22 mouse cellular contexts compared by ENCODE assay signal in the genomic region with DNA sequence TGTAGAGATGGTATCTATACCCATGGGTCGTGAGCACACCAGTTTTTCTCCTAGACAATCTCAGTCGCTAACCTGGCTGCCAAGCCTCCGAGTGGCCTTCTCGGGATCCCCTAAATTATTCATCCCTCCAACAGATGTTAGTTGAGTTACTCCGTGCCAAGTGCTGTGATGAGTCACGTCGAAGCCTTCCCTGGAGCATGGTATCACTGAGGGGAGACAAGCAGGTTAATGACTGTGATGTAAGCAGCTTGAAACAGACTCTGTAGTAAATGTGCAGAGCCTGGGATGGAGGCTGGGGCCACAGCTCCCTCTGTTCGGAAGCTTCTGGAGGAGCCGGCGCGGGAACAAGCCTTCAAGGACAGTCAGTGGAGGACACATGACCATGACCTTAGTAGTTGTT. TPM values are rescaled to one million over a fixed set of nuclear protein-coding genes. Genes with fewer than 3 reads are reported as not detected.
DNase-seq lines count a peak whose midpoint lies in the region; TF ChIP-seq lines count a peak whose summit lies in the region.
"Had no signal": no experiment of that assay in that cellular context is flagged by ENCODE, and none has a peak within 500 bp of the region (broad histone marks: within the 10 kb centered on the region; RNA-seq: fewer than 3 reads in every experiment).

No protein-coding gene starts in this region.

- no peak overlapping the region for H3K4me3 ChIP-seq in C2C12 (ENCODE audit: insufficient read depth, poor library complexity, severe bottlenecking)
- H3K4me3 ChIP-seq in lung, adult 2 months (replicated peaks; ENCODE audit: extremely low read depth, low read depth, low read length), result no peak overlapping the region
- H3K4me3 ChIP-seq: embryonic facial prominence, embryonic 15.5 days; heart, embryonic 13.5 days; hindbrain, embryonic 15.5 days; intestine, embryonic 15.5 days; limb, embryonic 15.5 days; liver, embryonic 15.5 days; midbrain, embryonic 12.5 days had no signal

- H3K36me3 ChIP-seq in C2C12 (ENCODE audit: control insufficient read depth, insufficient read depth), result no peaks in the 10 kb centered on the region
- H3K36me3 ChIP-seq: embryonic facial prominence, embryonic 15.5 days; heart, embryonic 13.5 days; hindbrain, embryonic 15.5 days; intestine, embryonic 15.5 days; limb, embryonic 15.5 days; liver, embryonic 15.5 days; midbrain, embryonic 12.5 days had no signal

- TF ChIP-seq POLR2A in lung, adult 2 months (IDR thresholded peaks at IDR 0.05; ENCODE audit: borderline replicate concordance, extremely low read depth, low read depth, low read length), result no peak

- H3K27me3 ChIP-seq in C2C12 (ENCODE audit: control insufficient read depth, insufficient read depth, insufficient read length), result no peaks in the 10 kb centered on the region
- H3K27me3 ChIP-seq: embryonic facial prominence, embryonic 15.5 days; heart, embryonic 13.5 days; hindbrain, embryonic 15.5 days; intestine, embryonic 15.5 days; limb, embryonic 15.5 days; liver, embryonic 15.5 days; midbrain, embryonic 12.5 days had no signal

- intact Hi-C loops in left cerebral cortex, postnatal 25 days (cut with DNase I), result no loop called here
- intact Hi-C loops in left cerebral cortex, postnatal 4 days (cut with DNase I), result no loop called here

- no peaks in the 10 kb centered on the region for H3K79me3 ChIP-seq in C2C12 (ENCODE audit: low read depth)

- peak; percentile 13 to 69 for DNase-seq in left cerebral cortex, postnatal 25 days (ENCODE audit: low spot score in 2 of 2)
- no peak for DNase-seq in left cerebral cortex, postnatal 4 days
- DNase-seq in 3134 (ENCODE audit: extremely low read depth, insufficient read length, low spot score), result peak; percentile 67
- DNase-seq in adrenal gland, postnatal 14 days, result peak; percentile 78
- DNase-seq in lung, adult 2 months, result no peak
- DNase-seq in spleen, postnatal 36 days (ENCODE audit: low spot score in 2 of 2), result no peak
- DNase-seq: cerebellum, adult 18-20 months; cerebellum, postnatal 36 days; heart, adult 11 months; heart, postnatal 36 days; kidney, postnatal 36 days; thymus, adult 2 months had no signal

- 86% methylated on average over 11 of the region's 11 CpGs for WGBS in lung, adult 2 months

- H3K4me1 ChIP-seq in lung, adult 2 months (ENCODE audit: control insufficient read depth, insufficient read depth, low read length), result peaks cover 6% of the 10 kb centered on the region; the same call in 1 of the 2 replicates
- H3K4me1 ChIP-seq: hindbrain, embryonic 15.5 days; intestine, embryonic 15.5 days; limb, embryonic 15.5 days had no signal

- H3K79me2 ChIP-seq in C2C12 (ENCODE audit: control insufficient read depth, insufficient read depth), result no peaks in the 10 kb centered on the region

- no peak overlapping the region for H3ac ChIP-seq in C2C12 (ENCODE audit: control insufficient read depth, insufficient read length, low read depth)

- no peak for TF ChIP-seq CTCF in C2C12 (IDR thresholded peaks at IDR 0.05; ENCODE audit: control insufficient read depth, insufficient read depth, insufficient read length)
- no peak for TF ChIP-seq CTCF in lung, adult 2 months (IDR thresholded peaks at IDR 0.05; ENCODE audit: insufficient read depth, low read length)

TF ChIP-seq in C2C12, 6 proteins besides CTCF, POLR2A, EP300 and RAD21:
- TF ChIP-seq MYOD1 (IDR thresholded peaks at IDR 0.05; ENCODE audit: control insufficient read depth, insufficient read length, low read depth) (peak; percentile 65), FOSL1 (IDR thresholded peaks at IDR 0.05; ENCODE audit: insufficient read depth, low read length, poor library complexity, severe bottlenecking) (peak; percentile 70), USF1 (IDR thresholded peaks at IDR 0.05; ENCODE audit: low read depth) (no peak), MAX (IDR thresholded peaks at IDR 0.05) (peak; percentile 48), MYOG (IDR thresholded peaks at IDR 0.05; ENCODE audit: control insufficient read depth, extremely low read depth, insufficient read length) (no peak)

RNA-seq across cellular contexts. Expression of a gene that starts 42.9 kb away (rescaled TPM):
- 100 to 1,000 TPM; 117 TPM for total RNA-seq in left cerebral cortex, postnatal 25 days (2021)
- 100 to 1,000 TPM; 182 to 185 TPM for total RNA-seq in left cerebral cortex, postnatal 4 days (2021)
- 21.0 TPM for polyA plus RNA-seq in C2C12 (2012; fragmentation: generic; extraction: Trizol)
- 121 and 133 TPM in 2 replicates for total RNA-seq in adrenal gland, postnatal 14 days (2021)
- polyA plus RNA-seq in lung, adult 2 months (2012; rRNA removed), result 52.2 and 78.2 TPM in 2 replicates

RNA-seq across cellular contexts. Expression of a gene that starts 44.2 kb away (rescaled TPM):
- total RNA-seq in left cerebral cortex, postnatal 25 days (2021), result 10 to 100 TPM; 22.8 to 23.2 TPM
- 10 to 100 TPM; 24.6 to 30.6 TPM for total RNA-seq in left cerebral cortex, postnatal 4 days (2021)
- 0.44 TPM for polyA plus RNA-seq in C2C12 (2012; fragmentation: generic; extraction: Trizol)
- 2.5 and 3.3 TPM in 2 replicates for total RNA-seq in adrenal gland, postnatal 14 days (2021)
- 6.2 and 8.1 TPM in 2 replicates for polyA plus RNA-seq in lung, adult 2 months (2012; rRNA removed)
- total RNA-seq: neutrophil, adult 5-6 weeks had no signal
- polyA plus RNA-seq: CD4-positive, CD25-positive, alpha-beta regulatory T cell, adult 4 months had no signal

Comparison
In these comparisons a context has a peak if more than half of its experiments do, and no peak if none do; other contexts are left out.
1. DNase-seq: peak in left cerebral cortex, postnatal 25 days (2 of 2), 3134 (single experiment) and adrenal gland, postnatal 14 days (single experiment); none in left cerebral cortex, postnatal 4 days (single experiment), lung, adult 2 months (single experiment) and spleen, postnatal 36 days (0 of 2).